ENCODE assay signal across 11 mouse cellular contexts in the genomic region with DNA sequence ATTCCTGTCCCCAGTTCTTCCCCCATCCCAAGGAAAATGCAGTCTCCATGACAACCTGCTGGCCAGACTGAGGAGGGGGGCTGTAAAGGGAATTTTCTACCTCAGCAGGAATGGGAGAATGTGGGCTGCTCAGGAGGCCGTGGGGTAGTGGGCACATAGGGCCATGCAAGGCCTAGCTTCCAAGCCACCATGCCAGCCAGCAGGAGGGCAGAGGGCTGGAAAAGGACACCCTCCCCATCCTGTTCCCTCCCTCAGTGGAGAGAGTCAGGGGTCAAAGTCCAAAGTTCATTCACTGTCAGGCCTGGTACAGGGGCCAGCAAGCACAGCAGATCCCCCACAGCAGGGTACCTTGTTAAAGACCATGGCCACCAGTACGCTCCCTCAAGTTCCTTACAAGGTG. TPM values are rescaled to one million over a fixed set of nuclear protein-coding genes. Genes with fewer than 3 reads are reported as not detected.
DNase-seq lines count a peak whose midpoint lies in the region; ATAC-seq and TF ChIP-seq lines count a peak whose summit lies in the region.
"Had no signal": no experiment of that assay in that cellular context is flagged by ENCODE, and none has a peak within 500 bp of the region (broad histone marks: within the 10 kb centered on the region; RNA-seq: fewer than 3 reads in every experiment).

A gene (plus strand): TSS at position 281 of the 400 bp plus-strand sequence.

- H3K9ac ChIP-seq in heart, postnatal 0 days (replicated peaks; ENCODE audit: low read depth, low read length) = no peak within 1 kb of the TSS
- H3K9ac ChIP-seq in hindbrain, embryonic 14.5 days = peak within 1 kb of the TSS; percentile 32; the same call in 1 of the 2 replicates
- H3K9ac ChIP-seq in liver, embryonic 16.5 days (ENCODE audit: low read depth, low read length) = peak within 1 kb of the TSS; percentile 33

- no peak for DNase-seq in heart, postnatal 0 days (ENCODE audit: low spot score)
- DNase-seq in heart, postnatal 4 days = no peak
- DNase-seq in cerebellum, adult 9-11 months = peak; percentile 81
- DNase-seq in hindbrain, embryonic 14.5 days (ENCODE audit: low spot score) = no peak
- no peak for DNase-seq in adrenal gland, adult (ENCODE audit: inconsistent age in 2 of 2, low spot score in 1 of 2)
- DNase-seq in lung, adult 2 months = no peak
- DNase-seq in urinary bladder, postnatal 36 days (ENCODE audit: low spot score in 2 of 2) = no peak

- 80% methylated on average over 2 of the region's 2 CpGs for WGBS in heart, postnatal 0 days
- 55% methylated on average over 2 of the region's 2 CpGs for WGBS in hindbrain, embryonic 14.5 days
- WGBS in liver, embryonic 16.5 days (ENCODE audit: insufficient replicate concordance) = 59% methylated on average over 2 of the region's 2 CpGs
- 76% methylated on average over 2 of the region's 2 CpGs for WGBS in lung, adult 2 months

- peaks cover 29% of the 10 kb centered on the region for H3K27me3 ChIP-seq in heart, postnatal 0 days (ENCODE audit: control insufficient read depth, insufficient read depth, low read length)
- no peaks in the 10 kb centered on the region for H3K27me3 ChIP-seq in hindbrain, embryonic 14.5 days (ENCODE audit: control insufficient read depth, insufficient read depth, low read length)
- H3K27me3 ChIP-seq in liver, embryonic 16.5 days (ENCODE audit: control insufficient read depth, insufficient read depth, low read depth, low read length) = peaks cover 45% of the 10 kb centered on the region

- peaks cover 17% of the 10 kb centered on the region for H3K4me1 ChIP-seq in heart, postnatal 0 days (ENCODE audit: control insufficient read depth, insufficient read depth)
- peaks cover 38% of the 10 kb centered on the region for H3K4me1 ChIP-seq in hindbrain, embryonic 14.5 days (replicated peaks; ENCODE audit: control insufficient read depth, insufficient read depth, low read length)
- peaks cover 53% of the 10 kb centered on the region for H3K4me1 ChIP-seq in liver, embryonic 16.5 days (ENCODE audit: control insufficient read depth, low read depth, low read length)
- peaks cover 8% of the 10 kb centered on the region for H3K4me1 ChIP-seq in lung, adult 2 months (ENCODE audit: control insufficient read depth, insufficient read depth, low read length)

- no peaks in the 10 kb centered on the region for H3K9me3 ChIP-seq in heart, postnatal 0 days (replicated peaks; ENCODE audit: control insufficient read depth, low read length)
- no peaks in the 10 kb centered on the region for H3K9me3 ChIP-seq in hindbrain, embryonic 14.5 days (ENCODE audit: control insufficient read depth, low read length)
- no peaks in the 10 kb centered on the region for H3K9me3 ChIP-seq in liver, embryonic 16.5 days (replicated peaks; ENCODE audit: control insufficient read depth, low read length)

- TF ChIP-seq EP300 in heart, postnatal 0 days (IDR thresholded peaks at IDR 0.05; ENCODE audit: low read depth) = no peak

- no peak for TF ChIP-seq CTCF in heart, postnatal 0 days (IDR thresholded peaks at IDR 0.05; ENCODE audit: low read depth)
- no peak for TF ChIP-seq CTCF in lung, adult 2 months (IDR thresholded peaks at IDR 0.05; ENCODE audit: insufficient read depth, low read length)

- 0 out of 2 replicates have a peak within 1 kb of the TSS, but pooled peaks have one; percentile 17 for H3K27ac ChIP-seq in heart, postnatal 0 days (ENCODE audit: low read depth)
- peak within 1 kb of the TSS; percentile 75 for H3K27ac ChIP-seq in hindbrain, embryonic 14.5 days
- H3K27ac ChIP-seq in liver, embryonic 16.5 days (ENCODE audit: low read length) = no peak within 1 kb of the TSS

- H3K4me3 ChIP-seq in heart, postnatal 0 days (ENCODE audit: low read depth, low read length) = no peak within 1 kb of the TSS
- no peak within 1 kb of the TSS for H3K4me3 ChIP-seq in hindbrain, embryonic 14.5 days (replicated peaks; ENCODE audit: low read length)
- H3K4me3 ChIP-seq in liver, embryonic 16.5 days (ENCODE audit: low read depth, low read length) = peak within 1 kb of the TSS; percentile 33
- no peak within 1 kb of the TSS for H3K4me3 ChIP-seq in lung, adult 2 months (replicated peaks; ENCODE audit: extremely low read depth, low read depth, low read length)

- no peak for TF ChIP-seq POLR2A in lung, adult 2 months (IDR thresholded peaks at IDR 0.05; ENCODE audit: borderline replicate concordance, extremely low read depth, low read depth, low read length)

- no peak within 1 kb of the TSS for H3K4me2 ChIP-seq in heart, postnatal 0 days (ENCODE audit: low read depth, low read length)
- H3K4me2 ChIP-seq in hindbrain, embryonic 14.5 days (replicated peaks) = no peak within 1 kb of the TSS
- H3K4me2 ChIP-seq in liver, embryonic 16.5 days (ENCODE audit: low read depth, low read length) = peak within 1 kb of the TSS; percentile 39

- H3K36me3 ChIP-seq in heart, postnatal 0 days (replicated peaks; ENCODE audit: control insufficient read depth, insufficient read depth, low read length) = peaks cover 18% of the 10 kb centered on the region
- peaks cover 40% of the 10 kb centered on the region for H3K36me3 ChIP-seq in hindbrain, embryonic 14.5 days (replicated peaks; ENCODE audit: control insufficient read depth, insufficient read depth)
- H3K36me3 ChIP-seq in liver, embryonic 16.5 days (ENCODE audit: control insufficient read depth, insufficient read depth) = peaks cover 2% of the 10 kb centered on the region; the same call in 1 of the 2 replicates

- ATAC-seq in heart, postnatal 0 days (ENCODE audit: insufficient read depth, low read depth) = no peak
- ATAC-seq in hindbrain, embryonic 14.5 days (ENCODE audit: low FRiP score) = no peak
- ATAC-seq in liver, embryonic 16.5 days (ENCODE audit: low read depth) = no peak

RNA-seq across cellular contexts. Expression of the gene that starts here (rescaled TPM):
- 7.5 TPM in 1 of 2 replicates, not detected in the other for total RNA-seq in heart, postnatal 0 days (2014; rRNA removed; ENCODE audit: low replicate concordance)
- polyA plus RNA-seq in heart, postnatal 0 days (2015; fragmentation: Nextera tagmentation; extraction: Ambion mirVana) = 0.40 and 0.86 TPM in 2 replicates
- total RNA-seq in heart, postnatal 4 days (2021) = 1 to 10 TPM; 2.2 TPM
- 3.4 and 5.1 TPM in 2 replicates for polyA plus RNA-seq in hindbrain, embryonic 14.5 days (2014; fragmentation: Nextera tagmentation; extraction: Ambion mirVana)
- polyA plus RNA-seq in liver, embryonic 16.5 days (2015; fragmentation: Nextera tagmentation; extraction: Ambion mirVana) = 19.4 and 23.5 TPM in 2 replicates
- 0.24 and 0.50 TPM in 2 replicates for polyA plus RNA-seq in lung, adult 2 months (2012; rRNA removed)
- total RNA-seq: G1E had no signal
- polyA plus RNA-seq: embryonic facial prominence, embryonic 11.5 days; G1E; limb, embryonic 11.5 days had no signal
